Comparison of ENCODE assay signal across 8 mouse cellular contexts in genomic region chr6:117907301-117907978, GRCm38 (mm10). TPM values are rescaled to one million over a fixed set of nuclear protein-coding genes. Genes with fewer than 3 reads are reported as not detected.
A peak's percentile ranks its signal among the peaks of the same experiment; 100 is the strongest.
DNase-seq lines count a peak whose midpoint lies in the region; ATAC-seq and TF ChIP-seq lines count a peak whose summit lies in the region.

No protein-coding gene starts in this region.

- TF ChIP-seq EP300 in lung, postnatal 0 days (IDR thresholded peaks at IDR 0.05) = no peak

- H3K9ac ChIP-seq in forebrain, embryonic 15.5 days (replicated peaks) = peak overlapping the region; percentile 87
- H3K9ac ChIP-seq in lung, postnatal 0 days (replicated peaks; ENCODE audit: low read depth) = peak overlapping the region; percentile 98

- peak overlapping the region; percentile 95 for H3K4me3 ChIP-seq in G1E (ENCODE audit: low read depth, low read length)
- peak overlapping the region; percentile 97 for H3K4me3 ChIP-seq in forebrain, embryonic 15.5 days
- peak overlapping the region; percentile 97 for H3K4me3 ChIP-seq in lung, postnatal 0 days (ENCODE audit: low read depth, low read length)

- H3K27ac ChIP-seq in forebrain, embryonic 15.5 days (replicated peaks) = peak overlapping the region; percentile 95
- peak overlapping the region; percentile 100 for H3K27ac ChIP-seq in lung, postnatal 0 days (ENCODE audit: low read length)

- intact Hi-C loops in heart, postnatal 25 days (cut with DNase I) = no loop called here

- ATAC-seq in G1E (ENCODE audit: extremely low read depth, insufficient number of reproducible peaks, low FRiP score, poor library complexity, severe bottlenecking) = peak; percentile 54
- peak; percentile 54 for ATAC-seq in forebrain, embryonic 15.5 days (replicated peaks)
- ATAC-seq in lung, postnatal 0 days = peak; percentile 73

- H3K36me3 ChIP-seq in G1E (replicated peaks) = peaks cover 25% of the 10 kb centered on the region
- H3K36me3 ChIP-seq in forebrain, embryonic 15.5 days = no peaks in the 10 kb centered on the region
- no peaks in the 10 kb centered on the region for H3K36me3 ChIP-seq in lung, postnatal 0 days (ENCODE audit: insufficient read depth, low read length)

- under 1% methylated on average over 67 of the region's 77 CpGs for WGBS in forebrain, embryonic 15.5 days
- under 1% methylated on average over 59 of the region's 77 CpGs for WGBS in lung, postnatal 0 days

- H3K4me2 ChIP-seq in forebrain, embryonic 15.5 days (replicated peaks) = peak overlapping the region; percentile 88
- peak overlapping the region; percentile 95 for H3K4me2 ChIP-seq in lung, postnatal 0 days (replicated peaks; ENCODE audit: low read depth, low read length)

- H3K9me3 ChIP-seq in G1E (replicated peaks) = no peaks in the 10 kb centered on the region
- H3K9me3 ChIP-seq in forebrain, embryonic 15.5 days = no peaks in the 10 kb centered on the region
- H3K9me3 ChIP-seq in lung, postnatal 0 days (ENCODE audit: low read length) = no peaks in the 10 kb centered on the region

- peak; percentile 81 for DNase-seq in G1E (ENCODE audit: low spot score)
- peak; percentile 71 for DNase-seq in cerebellum, adult 11-12 months
- peak; percentile 74 for DNase-seq in heart, postnatal 25 days (ENCODE audit: low spot score)
- peak; percentile 44 to 45 for DNase-seq in layer of hippocampus, adult 8-10 months (ENCODE audit: low spot score in 2 of 2)
- peak; percentile 95 for DNase-seq in lung, postnatal 0 days (ENCODE audit: low spot score)
- DNase-seq in ovary, postnatal 10 days (ENCODE audit: low spot score) = peak; percentile 72
- DNase-seq in thymus, postnatal 25 days = peak; percentile 88

- H3K27me3 ChIP-seq in G1E (ENCODE audit: insufficient read depth, low read length) = no peaks in the 10 kb centered on the region
- no peaks in the 10 kb centered on the region for H3K27me3 ChIP-seq in forebrain, embryonic 15.5 days
- no peaks in the 10 kb centered on the region for H3K27me3 ChIP-seq in lung, postnatal 0 days (replicated peaks; ENCODE audit: insufficient read depth, low read length)

- H3K4me1 ChIP-seq in G1E (ENCODE audit: insufficient read depth, low read depth, low read length) = peaks cover 47% of the 10 kb centered on the region
- H3K4me1 ChIP-seq in forebrain, embryonic 15.5 days = peaks cover 30% of the 10 kb centered on the region
- H3K4me1 ChIP-seq in lung, postnatal 0 days (ENCODE audit: insufficient read depth, low read depth, low read length) = peaks cover 12% of the 10 kb centered on the region; the same call in 1 of the 2 replicates

- TF ChIP-seq CTCF in G1E (IDR thresholded peaks at IDR 0.05; ENCODE audit: low read depth, low read length) = no peak
- peak; percentile 32; the same call in 1 of the 2 replicates for TF ChIP-seq CTCF in lung, postnatal 0 days (IDR thresholded peaks at IDR 0.05)

RNA-seq across cellular contexts. Expression of gene Hnrnpf, which starts 7.3 kb away (rescaled TPM):
- total RNA-seq in G1E (2014; fragmentation: Nextera tagmentation) = 483 and 552 TPM in 2 replicates
- 1,860 and 1,876 TPM in 2 replicates for total RNA-seq in G1E (2017)
- polyA plus RNA-seq in G1E (2012) = 171 and 204 TPM in 2 replicates
- 376 and 385 TPM in 2 replicates for polyA plus RNA-seq in forebrain, embryonic 15.5 days (2015; fragmentation: Nextera tagmentation; extraction: Ambion mirVana)
- 100 to 1,000 TPM; 192 to 213 TPM for total RNA-seq in heart, postnatal 25 days (2021)
- total RNA-seq in layer of hippocampus, adult 8-10 months (2022) = 100 to 1,000 TPM; 119 to 160 (median 148) TPM
- 393 and 433 TPM in 2 replicates for polyA plus RNA-seq in lung, postnatal 0 days (2015; fragmentation: Nextera tagmentation; extraction: Ambion mirVana)

RNA-seq across cellular contexts. Expression of gene Fxyd4, which starts 30.1 kb away (rescaled TPM):
- total RNA-seq in G1E (2014; fragmentation: Nextera tagmentation) (not detected in 2 replicates), G1E (2017) (0.46 TPM in 1 of 2 replicates, not detected in the other)
- not detected in 2 replicates for polyA plus RNA-seq in G1E (2012)
- 2.0 and 4.0 TPM in 2 replicates for polyA plus RNA-seq in forebrain, embryonic 15.5 days (2015; fragmentation: Nextera tagmentation; extraction: Ambion mirVana)
- not detected for total RNA-seq in heart, postnatal 25 days (2021)
- total RNA-seq in layer of hippocampus, adult 8-10 months (2022) = not detected
- 12.4 and 19.8 TPM in 2 replicates for polyA plus RNA-seq in lung, postnatal 0 days (2015; fragmentation: Nextera tagmentation; extraction: Ambion mirVana)

RNA-seq across cellular contexts. Expression of gene Zfp239, which starts 45.5 kb away (rescaled TPM):
- 23.9 and 30.3 TPM in 2 replicates for total RNA-seq in G1E (2014; fragmentation: Nextera tagmentation)
- 17.8 and 19.9 TPM in 2 replicates for total RNA-seq in G1E (2017)
- polyA plus RNA-seq in G1E (2012) = 3.5 and 6.4 TPM in 2 replicates
- polyA plus RNA-seq in forebrain, embryonic 15.5 days (2015; fragmentation: Nextera tagmentation; extraction: Ambion mirVana) = 14.3 and 16.2 TPM in 2 replicates
- total RNA-seq in heart, postnatal 25 days (2021) = under 1 TPM; 0.16 to 0.25 TPM
- 10 to 100 TPM; 32.3 to 45.5 (median 38.4) TPM for total RNA-seq in layer of hippocampus, adult 8-10 months (2022)
- 0.97 and 1.3 TPM in 2 replicates for polyA plus RNA-seq in lung, postnatal 0 days (2015; fragmentation: Nextera tagmentation; extraction: Ambion mirVana)

Comparison
In these comparisons a context has a peak if more than half of its experiments do, and no peak if none do; other contexts are left out.
1. Peak in every context shown above with its lines: DNase-seq, ATAC-seq, H3K4me3 ChIP-seq and H3K27ac ChIP-seq.
2. DNase-seq: peak in every context shown above with its lines; median percentile 95 in lung, postnatal 0 days; 88 in thymus, postnatal 25 days; 81 in G1E; 74 in heart, postnatal 25 days; 72 in ovary, postnatal 10 days; 71 in cerebellum, adult 11-12 months; 44 in layer of hippocampus, adult 8-10 months.
3. RNA of gene Zfp239, which starts 45.5 kb away (total RNA-seq): 32.3 to 45.5 TPM in layer of hippocampus, adult 8-10 months and 17.8 to 30.3 TPM in G1E; 0.16 to 0.25 TPM in heart, postnatal 25 days; every median in the first group is over 10 times any median in the second.